Mouse (Mus musculus) stomach, postnatal 0 days (tissue): Measurements from ENCODE around the gene Itga9. TPM values are rescaled to one million over a fixed set of nuclear protein-coding genes. Genes with fewer than 3 reads are reported as not detected.

Experiments
- ATAC-seq: fragments of 200-750 bp; cut with Nextera tagmentation; 2 replicates; pipeline ENCODE4 v1.8.0; 2017; ENCODE audit not compliant: low FRiP score, low TSS enrichment
- DNase-seq: peaks from one replicate; pipeline ENCODE4 v3.0.0-alpha.2; 2016; ENCODE audit warnings: low spot score
- H3K27ac ChIP-seq: fragments of 300-500 bp; sonication (generic); replicated peaks from 2 replicates; pipeline ENCODE4 v1.5.1; 2014; ENCODE audit warnings: mild to moderate bottlenecking, control low read depth
- H3K27me3 ChIP-seq: fragments of 300-500 bp; sonication (generic); 2 replicates; pipeline ENCODE4 v1.6.1; 2014; ENCODE audit warnings: low read length; ENCODE audit not compliant: control insufficient read depth, insufficient read depth
- H3K36me3 ChIP-seq: fragments of 300-500 bp; sonication (generic); 2 replicates; pipeline ENCODE4 v1.6.1; 2014; ENCODE audit warnings: low read length, mixed read lengths; ENCODE audit not compliant: control insufficient read depth, insufficient read depth
- H3K4me1 ChIP-seq: fragments of 300-500 bp; sonication (generic); replicated peaks from 2 replicates; pipeline ENCODE4 v1.6.1; 2014; ENCODE audit warnings: antibody characterized with exemption; ENCODE audit not compliant: control insufficient read depth, insufficient read depth
- H3K4me2 ChIP-seq: fragments of 300-500 bp; sonication (generic); replicated peaks from 2 replicates; pipeline ENCODE4 v1.6.1; 2014; ENCODE audit warnings: low read depth, mild to moderate bottlenecking, control low read depth, moderate library complexity
- H3K4me3 ChIP-seq: fragments of 300-500 bp; sonication (generic); 2 replicates; pipeline ENCODE4 v1.5.1; 2014; ENCODE audit warnings: low read depth, low read length, control low read depth
- H3K9ac ChIP-seq: fragments of 300-500 bp; sonication (generic); 2 replicates; pipeline ENCODE4 v1.6.1; 2014; ENCODE audit warnings: mild to moderate bottlenecking, low read length, control low read depth, mixed read lengths
- H3K9me3 ChIP-seq: fragments of 300-500 bp; sonication (generic); 2 replicates; pipeline ENCODE4 v1.6.1; 2016; ENCODE audit warnings: low read length; ENCODE audit not compliant: control insufficient read depth
- CTCF ChIP-seq: IDR thresholded peaks from 2 replicates; pipeline ENCODE4 v1.5.1; 2016; ENCODE audit warnings: antibody characterized with exemption, low read depth, mild to moderate bottlenecking, moderate library complexity
- EP300 ChIP-seq: optimal IDR thresholded peaks from 2 replicates; pipeline ENCODE3; 2016; ENCODE audit warnings: antibody characterized with exemption
- WGBS: fragments of 180-500 bp; shearing (Covaris S2); extraction: QIAGEN DNeasy Blood & Tissue Kit; methylation state at CpG from one replicate; pipeline ENCODE4 v1.1.7; 2014; 5-methylcytosine and 5-hydroxymethylcytosine counted together
- polyA plus RNA-seq: library from polyadenylated mRNA; unstranded; fragments of >200 nt; fragmentation: Nextera tagmentation; extraction: Ambion mirVana; gene quantifications from 2 replicates; pipeline ENCODE4 v1.2.1, GENCODE M21; 2015

Itga9 gene
- polyA plus RNA-seq, 1 experiment from 2014 or later: 5.3 TPM

- Histone ChIP-seq H3K9me3 (no peaks in the 10 kb centered on the region), H3K4me1 (no peaks in the 10 kb centered on the region), H3K27me3 (no peaks in the 10 kb centered on the region), H3K4me3 (no peak overlapping the region), H3K9ac (no peak overlapping the region), H3K36me3 (no peaks in the 10 kb centered on the region), H3K4me2 (no peak overlapping the region), H3K27ac (peak overlapping the region; percentile 31)
- 64% methylated on average over 15 of the region's 15 CpGs for WGBS
- TF ChIP-seq EP300 (no peak), CTCF (no peak)
- ATAC-seq (0 out of 2 replicates have a peak, but pooled peaks have one; percentile 16), DNase-seq (no peak)
These were observed 71.7 kb downstream of the Itga9 start for GRCm38 (mm10) chr9:118678020-118678750.

- H3K27me3 ChIP-seq: no peaks in the 10 kb centered on the region
- no peaks in the 10 kb centered on the region for H3K4me1 ChIP-seq
- ATAC-seq (no peak), DNase-seq (no peak)
- no peak overlapping the region for H3K4me2 ChIP-seq
- H3K36me3 ChIP-seq: no peaks in the 10 kb centered on the region
- no peaks in the 10 kb centered on the region for H3K9me3 ChIP-seq
- TF ChIP-seq EP300 (no peak), CTCF (no peak)
- WGBS: 77% methylated on average over 10 of the region's 10 CpGs
- H3K27ac ChIP-seq: no peak overlapping the region
- H3K9ac ChIP-seq: no peak overlapping the region
- H3K4me3 ChIP-seq: no peak overlapping the region
These were observed 72.3 kb downstream of the Itga9 start for GRCm38 (mm10) chr9:118678759-118679158.

GRCm38 (mm10) chr9:118681506-118681905 lies 75.0 kb downstream of the Itga9 start:
- TF ChIP-seq CTCF (no peak), EP300 (no peak)
- H3K4me1 ChIP-seq: no peaks in the 10 kb centered on the region
- H3K27ac ChIP-seq: no peak overlapping the region
- H3K36me3 ChIP-seq: no peaks in the 10 kb centered on the region
- no peak overlapping the region for H3K4me2 ChIP-seq
- 77% methylated on average over 6 of the region's 6 CpGs for WGBS
- no peak for DNase-seq
- ATAC-seq: no peak
- H3K9me3 ChIP-seq: no peaks in the 10 kb centered on the region
- H3K27me3 ChIP-seq: no peaks in the 10 kb centered on the region
- H3K4me3 ChIP-seq: no peak overlapping the region
- H3K9ac ChIP-seq: no peak overlapping the region

- ATAC-seq (no peak), DNase-seq (no peak)
- H3K27ac ChIP-seq: no peak overlapping the region
- WGBS: 59% methylated on average over 8 of the region's 8 CpGs
- H3K4me2 ChIP-seq: no peak overlapping the region
- TF ChIP-seq EP300 (no peak), CTCF (no peak)
- no peak overlapping the region for H3K4me3 ChIP-seq
- no peaks in the 10 kb centered on the region for H3K36me3 ChIP-seq
- H3K9me3 ChIP-seq: no peaks in the 10 kb centered on the region
- H3K4me1 ChIP-seq: no peaks in the 10 kb centered on the region
- no peaks in the 10 kb centered on the region for H3K27me3 ChIP-seq
- H3K9ac ChIP-seq: no peak overlapping the region
These were observed 75.7 kb downstream of the Itga9 start for GRCm38 (mm10) chr9:118682154-118682553.

- 84% methylated on average over 7 of the region's 7 CpGs for WGBS
- no peak for DNase-seq
- no peaks in the 10 kb centered on the region for H3K36me3 ChIP-seq
These were observed 77.0 kb downstream of the Itga9 start for GRCm38 (mm10) chr9:118683507-118683906.

GRCm38 (mm10) chr9:118684343-118684742 lies 77.9 kb downstream of the Itga9 start:
- WGBS: 92% methylated on average over 9 of the region's 9 CpGs

More at GRCm38 (mm10) chr9:118683507-118683906, 77.0 kb downstream of the Itga9 start:
- no peaks in the 10 kb centered on the region for H3K4me1 ChIP-seq
- no peak for ATAC-seq
- no peaks in the 10 kb centered on the region for H3K27me3 ChIP-seq
- no peak for TF ChIP-seq EP300
- TF ChIP-seq CTCF: no peak
- H3K4me2 ChIP-seq: no peak overlapping the region
- H3K9me3 ChIP-seq: no peaks in the 10 kb centered on the region
- no peak overlapping the region for H3K9ac ChIP-seq
- H3K27ac ChIP-seq: no peak overlapping the region
- H3K4me3 ChIP-seq: no peak overlapping the region

More at GRCm38 (mm10) chr9:118684343-118684742, 77.9 kb downstream of the Itga9 start:
- Histone ChIP-seq H3K9me3 (no peaks in the 10 kb centered on the region), H3K9ac (no peak overlapping the region), H3K27me3 (no peaks in the 10 kb centered on the region), H3K4me3 (no peak overlapping the region), H3K4me1 (no peaks in the 10 kb centered on the region; the same call in 1 of the 2 replicates), H3K36me3 (no peaks in the 10 kb centered on the region), H3K4me2 (no peak overlapping the region), H3K27ac (no peak overlapping the region)
- ATAC-seq (no peak), DNase-seq (no peak)
- TF ChIP-seq CTCF (peak; percentile 56), EP300 (no peak)
